Mouse (Mus musculus) brain, embryonic 18.5 days (tissue): ENCODE results near the gene Med31.
A peak's percentile ranks its signal among the peaks of the same experiment; 100 is the strongest.

Source experiments
- DNase-seq: peaks from one replicate; pipeline ENCODE4 v3.0.0-alpha.2; 2012; ENCODE audit warnings: low read depth, low spot score

Med31 gene

GRCm38 (mm10) chr11:72215410-72215797 lies at the start of gene Med31:
Gene Med31 (minus strand): TSS chr11:72215592.
- peak; percentile 69 for DNase-seq

GRCm38 (mm10) chr11:72256441-72256840 lies 41.0 kb upstream of the Med31 start:
- DNase-seq: no peak

GRCm38 (mm10) chr11:72255629-72256028 lies 40.2 kb upstream of the Med31 start:
- no peak for DNase-seq

GRCm38 (mm10) chr11:72245196-72245753 lies 29.9 kb upstream of the Med31 start:
- DNase-seq: no peak

- no peak for DNase-seq
These were observed 24.9 kb upstream of the Med31 start for GRCm38 (mm10) chr11:72240062-72240860.

DNA sequence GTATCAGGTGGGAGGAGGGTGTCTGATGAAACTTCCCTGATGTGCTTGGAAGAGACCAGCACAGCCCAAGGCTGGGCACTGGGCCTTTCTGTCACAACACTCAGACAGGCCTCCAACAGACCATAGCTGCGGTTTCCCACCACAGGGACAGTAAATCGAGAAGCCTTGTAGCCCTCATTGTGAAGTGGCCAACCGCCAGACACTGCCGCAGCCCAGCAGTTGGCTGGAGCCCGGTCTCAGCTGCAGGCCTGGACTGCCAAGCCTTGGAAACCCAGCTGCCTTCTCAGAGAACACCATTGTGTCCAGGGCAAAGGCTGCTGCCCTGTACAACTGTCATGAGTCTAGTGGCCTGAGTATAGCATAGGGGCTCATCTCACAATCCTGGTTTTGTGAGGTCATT lies 18.6 kb upstream of the Med31 start:
- DNase-seq: no peak

DNA sequence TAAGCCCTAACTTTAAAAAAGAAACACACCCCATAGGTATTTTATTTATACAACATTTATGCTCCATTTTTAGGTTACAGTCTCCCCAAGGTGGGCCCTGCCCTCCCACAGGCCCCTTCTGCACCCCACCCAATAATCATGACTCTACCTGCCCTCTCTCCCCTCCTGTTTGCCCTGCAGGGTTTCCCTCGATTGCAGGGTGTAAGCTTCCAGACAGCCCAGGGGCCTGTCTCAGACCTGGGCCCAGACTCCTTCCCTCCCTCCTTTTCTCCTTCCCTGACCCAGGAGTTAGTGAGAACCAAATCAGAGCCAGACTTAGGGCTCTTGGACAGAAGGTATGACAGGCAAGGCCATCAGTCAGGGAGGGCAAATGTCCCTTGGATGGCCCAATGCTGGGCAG lies 17.6 kb upstream of the Med31 start:
- DNase-seq: no peak

DNA sequence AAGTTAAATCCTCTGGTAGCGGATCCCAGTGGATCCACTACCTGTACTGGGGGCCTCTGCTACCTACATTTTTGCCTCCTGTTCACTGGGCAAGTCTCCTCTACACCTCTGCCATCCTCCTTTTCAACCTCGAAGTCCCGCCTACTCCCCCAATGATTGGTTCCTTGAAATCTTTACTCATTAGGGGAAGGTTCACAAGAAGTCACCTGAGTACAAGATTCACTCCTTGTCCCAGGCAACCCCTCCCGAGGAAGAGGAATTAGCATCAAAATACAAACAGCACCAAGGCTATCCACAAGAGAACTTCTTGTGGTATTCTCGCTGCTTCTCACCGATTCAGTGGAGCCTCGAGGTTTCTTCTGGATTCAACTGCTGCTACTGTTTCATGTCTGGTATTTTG lies 16.7 kb upstream of the Med31 start:
- no peak for DNase-seq

GRCm38 (mm10) chr11:72228513-72228912 lies 13.1 kb upstream of the Med31 start:
- DNase-seq: no peak

- DNase-seq: no peak
These were observed 11.5 kb upstream of the Med31 start for GRCm38 (mm10) chr11:72226901-72227300.

GRCm38 (mm10) chr11:72226020-72226791 lies 10.8 kb upstream of the Med31 start:
- DNase-seq: no peak

DNA sequence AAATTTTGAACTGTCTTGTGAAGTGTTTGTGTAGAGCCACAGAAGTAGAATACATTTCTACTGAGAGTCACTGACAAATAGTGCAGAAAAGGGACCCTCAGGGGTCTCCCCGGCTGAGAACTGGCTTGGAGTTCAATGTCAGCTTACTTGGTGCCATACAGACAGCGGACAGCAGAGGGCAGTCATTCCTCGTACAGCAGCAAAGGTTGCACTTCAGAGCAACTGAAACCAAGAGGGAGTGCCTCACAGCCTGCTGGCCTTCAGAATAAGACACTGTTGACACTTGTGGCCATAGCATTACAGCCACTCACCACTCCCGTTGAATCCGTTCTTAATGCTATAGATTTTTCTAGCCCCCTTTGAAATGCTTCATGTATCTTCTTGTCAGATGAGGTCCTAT lies 9.5 kb upstream of the Med31 start:
- no peak for DNase-seq

DNA sequence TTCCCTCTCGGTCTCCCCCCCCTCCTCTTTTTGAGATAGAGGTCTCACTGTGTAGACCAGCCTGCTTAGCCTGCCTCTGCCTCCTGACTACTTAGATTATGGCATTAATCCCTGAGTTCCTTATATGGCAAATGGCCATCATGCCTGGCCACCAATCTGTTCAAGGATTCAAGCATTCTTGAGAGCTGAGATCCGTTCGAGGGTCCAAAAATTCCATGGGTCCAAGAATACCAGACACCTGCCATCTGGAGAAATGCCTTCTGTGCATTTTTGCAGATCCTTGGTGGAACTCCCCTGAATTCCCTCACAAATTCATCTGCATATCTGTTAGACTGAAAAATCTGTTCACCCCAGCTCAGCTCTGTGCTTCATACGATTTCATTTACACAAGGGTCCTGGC lies 8.0 kb upstream of the Med31 start:
- DNase-seq: no peak

DNA sequence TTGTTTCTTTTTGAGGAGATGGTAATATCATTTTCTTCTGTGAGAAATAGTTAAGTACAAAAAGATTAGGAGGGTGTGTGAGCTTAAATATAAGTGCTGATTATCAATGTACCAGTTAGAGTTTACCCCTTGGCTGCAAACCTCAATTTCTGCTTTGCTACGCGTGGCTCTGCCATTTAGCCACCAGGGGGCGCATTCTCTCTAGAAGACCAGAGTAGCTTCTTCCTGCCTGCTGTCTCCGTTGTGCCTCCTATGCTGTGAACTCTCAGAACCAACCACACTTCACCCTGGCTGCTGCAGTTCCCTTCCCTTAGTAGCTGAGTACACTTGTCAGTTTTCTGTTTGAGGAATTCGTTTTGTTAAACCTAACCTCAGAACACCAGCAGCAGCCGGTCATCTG lies 5.9 kb upstream of the Med31 start:
- no peak for DNase-seq

- no peak for DNase-seq
These were observed 1.7 kb upstream of the Med31 start for GRCm38 (mm10) chr11:72217116-72217515.

DNA sequence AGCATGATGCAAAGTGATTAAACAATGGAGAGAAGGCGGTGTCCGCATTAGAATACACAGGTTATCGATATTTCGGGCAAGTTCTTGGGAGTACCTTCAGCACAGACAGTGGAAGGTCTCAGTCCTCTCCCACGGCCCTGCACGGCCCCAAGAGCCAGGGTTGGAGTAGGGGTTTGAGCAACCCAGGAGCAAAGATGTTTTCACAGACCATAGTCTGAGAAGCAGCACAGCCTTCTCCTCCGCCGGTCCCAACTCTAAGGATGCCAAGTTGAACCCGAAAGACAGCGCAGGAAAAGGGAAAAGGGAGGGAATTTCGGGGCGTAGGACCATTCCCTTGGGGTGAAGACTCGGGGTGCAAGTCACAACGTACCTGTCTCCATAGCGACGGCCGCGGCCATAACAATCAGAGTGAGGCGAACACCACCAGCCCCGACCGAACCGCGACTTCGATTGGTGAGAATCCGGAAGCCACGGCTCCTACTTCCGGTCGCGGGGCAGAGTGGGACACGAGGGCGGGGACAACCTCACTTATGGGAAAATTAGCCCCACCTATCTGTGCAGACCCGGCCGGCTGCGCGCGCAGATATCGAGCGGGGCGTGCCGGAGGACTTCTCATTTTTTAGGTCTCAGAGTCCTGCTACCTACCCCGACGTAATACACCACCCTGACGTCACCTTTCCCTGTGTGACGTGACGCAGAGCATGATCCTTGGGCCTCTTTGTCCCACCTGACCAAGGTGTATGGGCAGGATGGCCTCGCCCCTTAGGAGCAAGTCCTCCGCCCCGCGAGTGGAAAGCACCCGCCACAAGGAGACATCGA lies 592 bp downstream of the Med31 start:
- peak; percentile 91 for DNase-seq

DNA sequence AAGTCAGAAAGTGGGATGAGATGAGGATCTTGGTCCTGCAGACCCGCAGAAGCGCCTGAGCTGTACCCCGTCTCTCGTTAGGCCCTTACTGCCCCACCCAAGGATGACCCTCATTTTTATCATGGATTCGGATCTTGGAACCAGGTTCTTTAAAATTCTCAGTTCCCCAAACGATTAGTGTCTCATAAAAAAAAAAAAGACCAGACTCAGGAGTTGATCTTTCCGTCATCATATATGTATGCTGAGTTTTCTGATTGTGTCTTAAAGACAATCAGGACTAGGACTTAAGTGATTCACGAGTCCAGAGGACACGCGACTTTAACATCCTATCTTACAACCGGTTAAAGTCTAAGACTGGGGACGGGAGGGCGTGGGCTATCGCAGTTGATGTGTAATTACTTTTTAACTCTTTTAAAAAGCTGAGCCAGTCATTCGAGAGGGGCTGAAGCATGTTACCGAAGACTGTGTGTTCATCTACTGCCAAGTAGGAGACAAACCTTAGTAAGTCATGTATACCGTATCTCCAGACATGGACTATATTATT lies 7.5 kb downstream of the Med31 start:
- DNase-seq: no peak

- peak; percentile 69 for DNase-seq
These were observed 8.1 kb downstream of the Med31 start, which contains the start of the genes 4933427D14Rik and Txndc17 for GRCm38 (mm10) chr11:72207204-72207833. Gene 4933427D14Rik (minus strand): TSS chr11:72207459. Gene Txndc17 (plus strand): TSS chr11:72207547.

DNA sequence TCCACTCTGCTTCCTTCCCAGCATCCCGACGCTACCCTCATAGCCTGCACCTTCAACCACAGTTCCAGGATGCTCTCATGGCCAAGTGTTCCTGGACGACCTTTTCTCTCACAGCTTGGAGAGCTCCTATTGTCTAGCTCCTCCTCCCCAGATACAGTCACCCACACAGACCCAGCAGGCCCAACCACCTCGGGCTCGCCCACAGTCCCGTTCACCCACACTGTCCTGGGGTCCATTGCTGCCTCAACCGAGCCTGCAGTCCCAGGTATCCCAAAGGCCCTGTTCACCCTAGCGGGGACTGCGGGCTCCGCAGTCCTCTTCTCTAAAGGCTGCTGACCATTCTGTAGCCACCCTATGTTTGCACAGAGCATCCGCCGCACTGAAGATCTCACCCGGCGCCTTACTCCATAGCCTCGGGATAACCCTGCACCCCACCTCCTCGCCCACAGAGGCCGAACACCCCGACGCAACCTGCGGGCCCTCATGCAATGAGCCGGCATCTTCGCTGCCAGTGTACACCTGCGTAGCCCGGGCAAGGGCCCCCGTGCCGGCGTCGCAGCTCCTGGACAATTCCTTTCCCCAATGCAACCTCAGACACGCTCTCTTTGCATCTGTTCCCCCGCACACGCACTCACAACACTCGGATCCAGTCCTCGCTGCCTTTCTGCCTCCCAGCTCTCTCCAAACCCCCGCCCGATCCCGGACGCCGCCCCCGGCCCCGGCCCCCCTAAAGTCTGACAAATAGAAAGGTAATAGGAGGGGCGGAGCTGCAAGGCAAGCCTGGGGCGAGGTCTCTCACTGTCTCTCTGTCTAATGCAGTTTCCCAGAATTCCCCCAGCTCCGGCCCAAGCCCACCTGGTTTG lies 8.8 kb downstream of the Med31 start, which contains the start of gene Gm43951:
Gm43951 (minus strand) TSS at position 500 of the 863 bp plus-strand sequence.
- no peak for DNase-seq

DNA sequence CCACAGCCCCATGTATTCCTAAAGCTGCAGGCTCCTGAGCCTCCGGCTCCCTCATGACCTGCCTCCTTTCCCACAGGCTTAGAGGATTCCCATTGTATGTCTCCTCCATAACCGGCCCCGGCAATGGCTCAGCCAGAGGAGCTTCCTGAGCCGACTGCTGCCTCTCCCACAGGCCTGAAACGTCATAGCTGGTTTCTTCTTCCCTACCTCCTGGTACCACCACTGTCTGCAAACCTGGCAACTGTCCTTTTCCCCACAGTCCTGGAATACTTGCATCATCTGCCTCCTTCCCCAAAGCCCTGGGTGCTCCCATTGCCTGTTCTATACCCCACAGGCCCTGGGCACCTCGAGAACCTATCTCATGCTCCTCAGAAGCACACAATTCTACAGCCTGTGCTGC lies 10.1 kb downstream of the Med31 start:
- DNase-seq: no peak
